Mouse (Mus musculus) retina, postnatal 1 day (tissue): ENCODE measurements around the gene Fam83f.
A peak's percentile ranks its signal among the peaks of the same experiment; 100 is the strongest.

Source experiments
- DNase-seq: peaks from one replicate; pipeline ENCODE4 v3.0.0-alpha.2; 2012

Fam83f gene

DNA sequence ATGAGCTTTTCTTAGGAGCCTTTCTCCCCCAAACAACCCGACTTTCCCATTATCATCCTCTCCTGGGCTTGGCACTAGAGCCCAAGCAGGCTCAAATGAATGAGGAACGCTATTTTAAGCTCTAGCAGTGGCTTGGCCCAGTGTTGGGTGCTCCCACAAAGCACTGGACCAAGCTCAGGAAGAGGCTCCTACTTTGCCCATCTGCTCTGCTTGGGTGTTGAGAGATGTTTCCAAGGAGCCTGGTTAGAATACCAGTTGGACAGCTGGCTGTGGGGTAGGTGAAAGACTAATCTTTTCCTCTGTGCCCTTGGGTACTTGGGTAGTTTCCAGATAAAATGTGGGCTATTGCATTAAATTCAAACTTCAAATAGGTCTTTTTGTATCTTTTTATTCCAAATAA is 1.2 kb downstream of the Fam83f start:
- DNase-seq, result no peak

DNA sequence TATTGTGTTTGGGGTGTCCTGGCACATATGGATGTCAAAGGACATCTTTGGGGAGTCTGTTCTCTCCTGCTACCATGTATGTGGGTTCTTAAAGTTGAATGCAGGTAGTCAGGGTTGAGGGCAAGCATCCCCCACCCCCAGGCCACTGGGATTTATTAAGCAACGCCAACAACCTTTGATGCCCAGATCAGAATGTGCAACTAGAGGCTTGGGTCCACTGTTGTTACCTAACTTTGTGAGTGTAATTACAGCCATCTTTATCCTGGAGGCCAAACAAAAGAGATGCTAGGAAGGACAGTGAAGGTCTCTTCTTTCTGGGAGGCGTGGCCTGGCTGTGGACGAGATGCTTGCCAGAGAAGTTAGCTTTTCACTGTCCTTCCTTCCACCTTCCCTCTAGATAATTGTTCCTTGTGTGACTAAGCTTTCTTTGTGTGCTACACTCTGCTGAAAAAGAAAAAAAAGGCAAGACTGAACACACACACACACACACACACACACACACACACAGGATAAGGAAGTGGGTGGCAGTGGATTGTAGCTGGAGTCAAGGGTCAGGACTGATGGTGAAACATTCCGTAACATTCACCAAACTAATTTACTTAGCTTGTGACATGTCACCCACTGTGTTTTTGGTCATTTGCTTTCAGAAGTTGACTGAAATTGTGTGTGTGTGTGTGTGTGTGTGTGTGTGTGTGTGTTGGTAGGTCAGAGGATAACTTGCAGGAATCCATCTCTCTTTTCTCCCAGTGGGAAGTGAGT is 1.9 kb downstream of the Fam83f start:
- DNase-seq, result no peak

DNA sequence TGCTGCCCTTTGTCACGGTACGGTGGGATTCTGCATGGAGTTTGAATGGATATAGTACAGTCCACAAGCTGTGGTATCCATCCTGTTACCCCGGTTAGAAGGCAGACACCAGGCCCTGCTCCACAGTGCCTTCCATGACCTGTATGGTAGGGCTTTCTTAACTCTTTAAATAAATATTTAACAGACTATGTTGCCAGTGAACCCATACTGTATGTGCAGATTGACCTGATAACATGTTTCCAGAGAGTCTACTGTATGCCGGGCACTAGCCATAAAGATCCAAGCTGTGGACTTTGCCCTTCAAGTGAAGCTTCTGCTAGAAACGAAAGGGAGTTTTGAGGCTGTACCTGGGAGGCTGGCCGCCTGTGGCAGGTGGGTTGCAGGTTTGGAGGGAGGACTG is 3.1 kb downstream of the Fam83f start:
- no peak for DNase-seq

DNA sequence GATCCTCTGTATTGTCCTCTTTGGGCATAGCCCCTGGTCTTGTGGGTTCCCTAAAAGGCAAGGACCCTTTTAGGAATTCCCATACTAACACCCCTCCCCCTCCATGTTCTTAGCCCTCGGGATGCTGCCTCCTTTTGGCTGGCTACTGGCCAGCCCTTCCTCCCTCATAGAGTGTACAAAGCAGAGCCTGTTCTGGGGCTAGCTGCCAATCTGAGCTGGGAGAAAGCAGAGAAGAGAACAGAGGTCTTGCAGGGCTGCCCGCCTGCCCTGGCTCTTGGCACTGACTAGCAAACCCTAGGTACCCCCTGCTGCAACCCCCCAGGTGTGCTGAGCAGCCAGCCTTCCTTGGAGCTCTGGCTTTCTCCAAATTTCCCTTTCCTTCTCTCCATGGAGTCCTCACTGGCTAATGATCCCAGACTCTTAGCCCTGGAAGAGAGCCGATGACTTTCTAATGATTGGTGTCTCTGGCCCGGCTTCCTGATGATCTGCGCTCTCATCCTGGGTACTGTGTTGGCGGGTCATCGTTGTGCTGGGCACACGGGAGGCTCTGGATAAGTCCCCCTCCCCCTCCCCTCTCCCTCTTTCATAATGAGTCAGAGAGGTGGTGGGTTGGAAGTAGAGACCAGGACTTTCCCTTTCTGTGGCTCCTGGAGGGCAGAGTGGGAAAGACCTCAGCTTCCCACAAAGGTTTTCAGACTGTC is 8.0 kb downstream of the Fam83f start:
- DNase-seq, result peak; percentile 83

DNA sequence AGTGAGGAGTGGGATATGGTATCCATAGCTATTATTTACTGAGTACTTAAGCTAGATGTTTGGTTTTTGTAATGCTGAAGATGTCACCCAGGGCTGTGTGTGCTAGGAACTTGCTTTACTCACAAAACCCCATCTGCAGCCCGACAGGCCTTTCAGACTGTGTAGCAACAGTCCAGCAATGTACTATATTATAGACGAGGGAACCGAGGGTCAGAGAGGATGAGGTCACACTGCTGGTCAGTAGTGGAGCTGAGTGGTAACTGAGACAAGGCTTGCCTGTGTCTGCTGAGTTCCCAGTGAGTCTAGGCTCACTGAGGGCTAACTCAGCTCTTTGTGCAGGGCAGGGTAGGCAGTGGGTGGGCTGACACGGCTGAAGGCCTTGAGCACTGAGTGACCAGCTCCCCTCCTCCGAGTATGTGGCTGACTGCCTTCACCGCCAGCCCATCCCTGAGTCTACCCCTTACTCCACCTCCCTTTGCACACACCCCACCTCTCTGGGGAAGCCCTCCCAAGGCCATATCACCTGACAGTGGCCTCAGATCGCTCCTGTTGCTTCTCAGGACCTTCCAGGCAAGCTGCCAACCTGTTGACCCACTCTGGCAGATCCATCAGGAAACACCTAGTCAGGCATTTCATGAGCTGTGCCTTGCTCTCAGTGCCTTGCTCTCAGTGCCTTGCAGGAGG is 8.8 kb downstream of the Fam83f start:
- peak; percentile 35 for DNase-seq

DNA sequence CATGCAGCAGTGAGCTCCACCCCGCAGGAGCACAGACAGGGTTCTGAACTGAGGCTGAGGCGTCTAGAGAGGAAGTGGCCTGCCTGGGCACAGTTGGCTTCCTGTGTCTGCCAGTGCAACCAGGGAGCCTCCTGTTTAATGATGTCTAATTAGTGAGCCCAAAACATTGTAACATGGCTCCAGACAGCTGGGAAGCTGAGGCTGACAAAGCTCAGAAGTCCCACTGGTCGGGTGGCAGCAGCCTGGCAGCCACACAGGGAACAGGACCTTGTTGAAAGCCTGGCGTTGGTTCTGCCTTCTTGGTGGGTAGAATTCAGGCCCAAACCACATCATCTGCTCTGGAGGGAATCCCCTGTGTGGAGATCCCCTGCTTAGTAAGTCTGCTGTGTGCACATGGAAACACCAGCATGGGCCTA is 9.8 kb downstream of the Fam83f start:
- peak; percentile 52 for DNase-seq

DNA sequence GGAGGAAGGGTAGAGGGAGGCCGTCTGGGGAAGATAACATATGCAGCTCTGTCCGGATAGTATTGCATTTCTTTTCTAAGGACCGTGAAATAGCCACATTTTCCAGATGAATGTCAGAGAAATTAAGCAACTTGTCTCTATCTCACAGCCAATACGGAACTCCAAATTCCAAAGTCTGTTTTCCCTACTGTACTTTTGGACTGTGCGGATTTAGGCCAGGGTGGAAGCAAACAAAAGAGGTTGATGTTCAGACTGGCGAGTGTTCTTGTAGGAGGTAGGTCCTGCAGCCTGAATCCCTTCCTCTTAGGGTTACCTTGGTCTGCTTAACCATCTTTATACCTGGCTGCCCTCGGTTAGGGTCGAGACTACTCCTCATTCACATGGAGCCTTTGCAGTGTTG is 10.7 kb downstream of the Fam83f start:
- no peak for DNase-seq

DNA sequence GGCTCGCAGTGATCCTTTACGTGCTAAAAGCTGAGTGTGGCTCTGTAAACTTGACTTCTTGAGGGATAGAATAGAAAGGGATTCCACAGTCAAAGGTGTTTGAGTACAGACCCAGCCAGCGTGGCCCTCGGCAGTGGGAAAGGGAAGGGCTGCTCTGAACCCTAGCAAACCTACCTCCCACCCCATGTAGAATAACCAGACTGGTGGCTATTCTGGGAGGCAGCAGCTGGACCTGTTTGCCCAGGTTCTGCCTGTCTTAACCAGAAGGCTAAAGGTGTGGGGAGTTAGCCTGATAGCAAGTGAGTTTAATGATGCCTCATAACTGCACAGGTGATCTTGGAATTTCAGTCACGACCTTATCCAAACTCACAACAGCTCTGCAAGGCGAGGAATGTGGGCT is 11.5 kb downstream of the Fam83f start:
- DNase-seq, result no peak

DNA sequence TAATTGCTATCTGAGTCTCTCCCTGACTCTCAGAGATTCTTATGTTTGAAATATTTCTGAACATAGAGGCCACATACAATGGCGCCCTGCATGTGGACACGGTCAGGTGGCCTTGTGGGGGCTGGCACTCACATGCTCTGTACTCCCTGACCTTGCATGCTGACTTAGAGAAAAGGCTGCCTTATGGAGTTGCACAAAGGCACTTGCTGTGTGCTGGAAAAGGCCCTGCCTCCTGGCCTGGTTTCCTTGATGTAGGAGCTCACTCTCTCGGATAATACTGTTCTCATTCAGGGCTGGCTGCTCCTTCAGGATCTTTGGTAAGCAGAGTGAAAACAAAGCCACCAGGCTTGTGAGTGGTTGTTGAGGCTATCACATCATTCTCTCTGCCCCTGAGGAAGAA is 12.3 kb downstream of the Fam83f start:
- peak; percentile 45 for DNase-seq

DNA sequence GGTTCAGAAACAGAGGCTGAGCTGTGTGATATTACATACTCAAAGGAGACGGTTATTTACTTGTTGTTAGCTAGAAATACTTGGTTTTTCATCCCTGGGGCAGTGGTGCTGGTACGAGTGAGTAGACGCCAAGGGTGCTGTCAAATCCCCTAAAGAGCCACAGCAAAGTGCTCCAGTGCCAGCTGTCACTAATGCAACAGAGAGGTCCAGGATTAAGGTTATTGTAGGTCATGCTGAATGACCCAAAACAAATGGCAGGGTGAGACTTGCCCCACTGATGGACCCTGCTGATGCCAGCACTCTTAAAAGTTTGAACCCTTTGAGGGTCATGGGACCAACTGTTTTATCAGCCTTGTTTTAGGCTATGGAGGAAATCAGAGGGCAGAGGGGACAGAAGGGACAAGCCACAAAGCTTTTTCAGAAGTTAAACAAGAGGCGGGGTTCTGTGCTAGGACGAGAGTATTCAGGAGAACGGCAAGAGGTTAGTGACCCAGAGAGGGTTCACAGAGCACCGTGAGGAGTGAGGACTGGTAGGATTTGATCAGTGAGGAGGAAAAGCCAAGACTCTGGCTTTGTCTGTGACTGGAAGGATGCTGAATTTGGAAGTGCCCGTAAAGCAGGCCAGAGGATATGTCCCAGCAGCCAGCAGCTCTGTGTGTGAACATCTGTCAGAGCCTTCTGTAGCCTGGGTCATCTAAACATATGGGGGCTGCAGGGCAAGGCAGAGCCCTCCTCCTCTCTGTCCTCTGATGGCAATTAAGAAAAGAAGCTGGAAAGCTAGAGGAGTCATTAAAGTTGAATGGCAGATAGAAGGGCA is 13.3 kb downstream of the Fam83f start:
- peak; percentile 77 for DNase-seq

DNA sequence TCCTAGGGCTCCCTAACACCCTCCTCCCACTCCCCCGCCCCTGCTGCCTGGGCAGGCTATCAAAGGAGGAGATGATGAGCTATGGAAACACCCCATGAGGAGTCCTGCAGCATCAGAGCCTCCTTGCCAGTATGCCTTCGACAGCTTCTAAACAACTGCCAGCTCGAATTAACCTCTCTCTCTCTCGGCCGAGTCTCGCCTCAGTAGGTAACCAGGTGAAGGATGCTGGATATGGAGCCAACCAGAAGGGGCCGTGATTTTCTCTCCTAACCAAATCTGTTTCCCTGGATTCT is 13.9 kb downstream of the Fam83f start:
- DNase-seq, result no peak

DNA sequence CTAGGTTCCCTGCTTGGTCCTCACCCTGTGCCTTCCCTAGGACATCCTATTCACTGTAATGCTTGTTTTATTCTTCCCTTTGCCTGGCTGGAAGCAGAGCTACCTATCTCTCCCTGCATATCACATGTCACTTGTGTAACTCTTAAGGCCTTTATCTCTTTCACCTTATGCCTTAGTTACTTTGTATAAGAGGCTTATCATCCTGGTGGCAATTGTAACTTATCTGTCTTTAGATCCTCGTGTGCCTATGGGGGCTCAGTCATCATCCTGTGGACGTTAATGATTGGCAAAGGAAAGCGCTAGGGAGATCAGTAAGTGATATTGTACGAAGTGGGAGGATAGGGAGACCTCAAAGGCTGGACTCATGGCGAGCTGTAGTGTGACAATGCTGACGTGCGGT is 16.9 kb downstream of the Fam83f start:
- DNase-seq, result no peak

DNA sequence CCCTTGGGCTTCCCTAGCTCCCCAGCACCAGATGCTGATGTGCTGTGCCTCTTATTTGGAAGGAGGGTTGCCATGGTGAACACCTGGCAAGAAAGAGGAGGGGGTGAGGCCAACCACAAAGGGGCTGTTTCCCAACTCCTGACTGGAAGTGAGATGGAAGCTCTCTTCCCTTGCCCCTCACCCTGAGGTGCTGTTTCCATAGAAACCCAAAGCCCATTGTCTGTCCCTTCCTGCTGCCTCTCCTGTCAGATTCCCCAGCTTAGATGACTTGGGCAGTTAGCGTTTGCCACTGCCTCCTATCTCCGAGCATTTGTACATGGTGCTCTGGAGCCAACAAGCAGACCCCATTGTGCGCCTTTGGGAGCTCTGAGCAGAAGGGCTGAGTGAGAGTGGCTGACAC is 21.8 kb downstream of the Fam83f start:
- DNase-seq, result peak; percentile 53

DNA sequence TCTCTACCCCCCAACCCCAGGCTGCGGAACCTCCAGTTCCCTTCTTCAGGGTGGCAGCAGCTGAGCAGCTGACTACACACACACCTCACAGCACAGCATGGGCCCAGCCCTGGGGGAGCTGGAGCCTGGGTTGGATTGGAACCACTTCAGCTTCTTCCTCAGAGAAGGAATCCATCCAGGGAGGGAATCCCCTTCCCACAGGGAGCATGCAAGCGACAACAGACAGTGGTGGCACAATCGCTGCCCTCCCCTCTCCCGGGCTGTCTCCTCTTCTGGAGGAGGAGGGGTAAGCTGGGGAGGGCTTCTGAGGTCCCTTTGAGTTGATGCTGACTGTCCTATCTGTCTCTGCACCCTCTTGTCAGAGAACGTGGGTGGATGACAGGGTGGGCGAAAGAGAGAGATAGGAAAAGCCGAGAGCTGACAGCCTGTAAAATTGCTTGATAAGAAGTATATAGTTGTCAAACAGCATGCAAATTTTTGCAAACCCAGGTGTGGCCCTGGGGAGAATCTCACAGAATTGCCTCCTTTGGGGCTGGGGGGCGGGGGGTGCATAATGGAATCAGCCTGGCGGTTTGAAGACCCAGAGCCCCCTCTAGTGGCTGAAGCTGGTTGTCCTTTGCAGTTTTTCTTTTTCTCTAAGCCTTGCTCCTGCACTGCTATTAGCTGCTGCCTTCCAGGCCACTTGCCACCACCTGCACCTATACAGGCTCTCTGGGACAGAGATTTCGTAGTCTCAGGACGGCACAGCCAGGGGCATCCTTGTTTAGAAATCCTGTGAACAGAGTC is 22.7 kb downstream of the Fam83f start:
- peak; percentile 78 for DNase-seq

DNA sequence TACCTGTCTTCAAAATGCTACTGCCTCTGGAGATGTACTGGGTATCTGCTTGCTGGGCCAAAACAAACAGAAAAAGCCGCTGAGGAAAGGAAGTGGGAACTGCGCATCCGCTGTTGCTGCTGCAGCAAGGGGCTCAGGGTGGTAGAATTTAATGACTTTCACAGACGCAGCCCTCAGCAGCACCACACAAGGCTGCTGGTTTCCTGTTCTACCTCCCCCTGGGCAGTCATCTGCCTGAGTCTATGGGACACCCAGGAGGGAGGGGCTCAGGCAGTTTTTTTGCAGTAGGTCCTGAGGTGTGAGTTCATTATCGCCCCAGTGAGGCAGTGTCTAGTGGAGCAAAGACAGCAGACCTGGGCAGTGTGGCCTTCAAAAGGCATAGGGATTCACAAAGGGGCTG is 25.9 kb downstream of the Fam83f start:
- no peak for DNase-seq

DNA sequence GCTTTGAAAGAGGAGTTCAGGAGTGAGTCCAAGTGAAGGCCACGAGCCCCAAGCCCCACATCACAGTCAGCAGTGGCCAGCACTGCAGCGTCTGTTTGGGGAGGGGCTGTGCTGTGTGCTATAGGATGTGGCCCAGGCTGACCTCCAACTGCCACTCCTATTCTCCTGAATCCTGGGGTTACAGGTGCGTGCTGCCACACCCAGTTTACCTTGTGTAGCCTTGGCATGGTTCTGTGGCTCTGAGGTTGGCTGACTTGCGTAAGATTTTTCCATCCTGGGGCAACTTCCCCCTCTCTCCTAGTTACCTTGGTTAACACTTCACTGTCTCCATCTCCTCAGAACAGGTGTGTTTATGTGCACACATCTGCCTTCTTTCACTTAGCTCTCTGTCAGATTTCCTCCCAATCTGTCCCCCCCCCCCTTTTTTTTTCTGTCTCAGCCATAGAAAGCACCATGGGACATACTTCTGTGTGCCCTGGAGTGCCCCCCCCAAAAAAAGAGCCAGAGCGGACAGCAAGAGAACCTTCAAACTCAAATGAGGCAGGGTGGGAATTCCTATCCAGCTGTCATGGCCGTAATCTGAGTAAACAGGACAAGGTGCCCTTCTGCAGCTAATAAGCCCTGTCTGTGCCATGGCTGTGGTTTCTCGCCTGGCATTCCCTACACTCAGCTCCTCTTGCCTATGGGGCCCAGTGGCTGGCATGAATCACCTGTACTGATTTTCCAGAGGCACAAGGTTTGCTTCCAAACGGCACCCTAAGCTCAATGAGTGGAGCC is 30.0 kb downstream of the Fam83f start:
- no peak for DNase-seq

DNA sequence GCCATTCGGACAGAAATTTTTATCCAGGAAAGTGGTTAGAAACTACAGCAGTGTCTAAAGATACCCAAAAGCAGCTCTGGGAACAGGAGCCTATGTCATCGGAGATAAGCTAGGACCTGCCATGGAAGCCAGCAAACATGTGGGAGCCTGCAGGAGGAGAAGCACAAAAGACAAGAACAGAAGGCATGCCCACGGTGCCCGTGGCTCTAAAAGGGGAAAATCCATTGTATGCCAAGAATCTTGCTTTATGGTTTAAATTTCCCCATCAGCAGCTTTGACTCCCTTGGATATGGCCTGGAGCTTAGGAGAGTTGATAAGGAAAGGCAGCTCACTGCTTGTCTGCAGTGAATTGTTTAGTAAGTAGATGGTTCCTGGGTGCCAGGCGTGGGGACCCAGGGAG is 31.3 kb downstream of the Fam83f start:
- no peak for DNase-seq

DNA sequence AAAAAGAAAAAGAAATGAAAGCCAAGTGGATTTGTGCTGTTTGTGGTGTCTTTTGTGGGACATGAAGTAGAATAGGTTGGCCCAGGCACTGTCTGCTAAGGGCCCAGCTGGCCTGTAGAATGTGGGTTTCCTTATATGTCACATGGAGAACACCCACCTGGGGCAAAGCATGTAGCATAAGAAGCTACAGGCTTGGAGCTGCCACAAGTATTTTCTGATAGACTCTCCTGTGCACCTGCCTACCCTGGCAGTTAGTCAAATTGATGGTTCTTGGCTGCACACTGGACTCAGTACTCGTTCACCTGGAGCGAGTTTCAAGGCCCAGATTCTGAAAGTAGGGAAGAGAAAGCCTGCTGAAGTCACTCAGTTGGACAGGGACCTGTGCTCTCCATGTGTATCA is 31.8 kb downstream of the Fam83f start:
- no peak for DNase-seq

DNA sequence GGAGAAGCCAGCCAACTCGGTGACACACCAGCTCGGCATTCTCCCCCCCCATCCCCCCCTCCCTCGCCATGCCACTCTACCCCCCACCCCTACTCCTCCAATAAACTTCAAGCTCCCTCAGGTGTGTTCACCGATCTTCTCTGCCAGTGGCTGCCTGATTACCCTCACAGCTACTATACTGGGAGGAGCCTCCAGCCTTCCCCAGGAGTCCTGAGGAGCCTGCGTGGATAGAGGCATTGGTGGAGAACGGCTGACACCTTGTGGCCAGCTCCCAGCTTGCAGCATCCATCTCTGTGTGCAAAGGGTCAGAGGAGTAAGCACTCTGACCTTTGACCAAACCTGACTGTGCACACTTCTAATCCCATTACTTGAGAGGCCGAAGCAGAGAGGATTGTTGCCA is 32.6 kb downstream of the Fam83f start:
- peak; percentile 88 for DNase-seq

DNA sequence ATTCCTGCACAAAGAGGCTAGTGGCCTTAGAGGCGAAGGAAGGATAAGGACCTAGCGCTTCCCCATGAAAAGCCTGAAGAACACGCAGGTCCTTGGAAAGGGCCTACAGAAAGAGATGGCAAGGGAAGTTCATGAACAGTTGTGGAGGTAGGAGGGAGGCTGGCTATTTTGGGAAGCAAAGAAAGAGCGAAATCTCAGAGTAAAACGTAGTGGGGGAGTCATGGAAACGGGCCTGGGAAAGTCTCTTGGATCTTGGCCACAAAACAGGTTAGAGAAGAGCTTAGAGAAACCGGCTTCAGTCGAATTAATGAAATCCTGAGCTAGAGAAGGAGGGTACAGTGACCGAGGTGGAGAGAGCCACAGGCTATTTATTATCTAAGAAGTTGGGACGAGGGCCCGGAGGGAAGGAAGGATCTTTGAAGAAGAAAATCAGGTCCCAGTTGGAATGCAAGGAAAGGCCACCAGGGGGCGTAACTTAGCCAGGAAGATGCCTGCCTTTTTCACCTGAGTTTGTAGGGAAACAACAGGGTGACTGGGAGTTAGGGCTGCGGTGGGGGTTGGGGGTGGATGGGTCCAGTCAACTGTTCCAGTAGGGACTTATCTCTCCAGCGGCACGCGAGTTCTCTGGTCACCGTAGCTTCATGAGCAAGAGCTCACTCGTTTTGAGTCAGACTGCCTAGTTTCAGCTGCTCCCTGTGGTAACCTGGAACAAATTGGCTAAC is 34.3 kb downstream of the Fam83f start:
- DNase-seq, result peak; percentile 84

DNA sequence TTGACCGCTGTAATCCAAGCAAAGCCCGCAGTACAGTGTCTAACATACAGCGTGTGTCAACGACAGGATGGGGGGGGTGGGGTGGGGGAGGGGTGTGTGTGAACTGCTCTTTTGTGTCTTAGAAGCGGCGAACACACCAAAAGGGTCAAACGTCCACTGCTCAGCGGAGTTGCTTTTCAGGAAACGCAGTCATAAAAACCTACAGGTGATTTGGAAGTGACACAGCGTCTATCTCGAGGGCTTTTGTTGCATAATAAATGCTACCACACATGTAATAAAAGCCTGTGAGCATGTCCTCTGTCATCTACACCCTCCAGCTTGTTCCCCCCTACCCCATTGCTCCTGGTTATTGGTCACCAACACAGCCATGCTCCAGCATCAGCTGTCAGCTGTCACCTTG is 34.9 kb downstream of the Fam83f start:
- no peak for DNase-seq
